Mouse (Mus musculus) limb, embryonic 14.5 days (tissue): ENCODE results near the gene Tmem116. TPM values are rescaled to one million over a fixed set of nuclear protein-coding genes. Genes with fewer than 3 reads are reported as not detected.

Source experiments
- ATAC-seq: fragments of 200-750 bp; cut with Nextera tagmentation; 2 replicates; pipeline ENCODE4 v1.8.0; 2017; ENCODE audit warnings: low read depth, moderate number of reproducible peaks, moderate TSS enrichment; ENCODE audit not compliant: low FRiP score
- DNase-seq: peaks from one replicate; pipeline ENCODE4 v3.0.0-alpha.2; 2015; ENCODE audit warnings: low spot score
- H3K27ac ChIP-seq: fragments of 300-500 bp; sonication (generic); replicated peaks from 2 replicates; pipeline ENCODE4 v1.5.1; 2014; ENCODE audit warnings: low read depth, mild to moderate bottlenecking, low read length, moderate library complexity, mixed read lengths
- H3K27me3 ChIP-seq: fragments of 300-500 bp; sonication (generic); 2 replicates; pipeline ENCODE4 v1.6.1; 2014; ENCODE audit warnings: low read length, mixed read lengths; ENCODE audit not compliant: control insufficient read depth, insufficient read depth
- H3K36me3 ChIP-seq: fragments of 300-500 bp; sonication (generic); 2 replicates; pipeline ENCODE4 v1.6.1; 2014; ENCODE audit warnings: mild to moderate bottlenecking, low read length, moderate library complexity, mixed read lengths; ENCODE audit not compliant: control insufficient read depth, insufficient read depth
- H3K4me1 ChIP-seq: fragments of 300-500 bp; sonication (generic); 2 replicates; pipeline ENCODE4 v1.6.1; 2014; ENCODE audit warnings: antibody characterized with exemption, low read length, mixed read lengths; ENCODE audit not compliant: control insufficient read depth, insufficient read depth
- H3K4me2 ChIP-seq: fragments of 300-500 bp; sonication (generic); replicated peaks from 2 replicates; pipeline ENCODE4 v1.6.1; 2014; ENCODE audit warnings: low read depth, mild to moderate bottlenecking, low read length, moderate library complexity; ENCODE audit not compliant: severe bottlenecking
- H3K4me3 ChIP-seq: fragments of 300-500 bp; sonication (generic); replicated peaks from 2 replicates; pipeline ENCODE4 v1.5.1; 2014; ENCODE audit warnings: low read length
- H3K9ac ChIP-seq: fragments of 300-500 bp; sonication (generic); 2 replicates; pipeline ENCODE4 v1.6.1; 2014; ENCODE audit warnings: mild to moderate bottlenecking, low read depth, low read length, moderate library complexity; ENCODE audit not compliant: severe bottlenecking
- H3K9me3 ChIP-seq: fragments of 300-500 bp; sonication (generic); 2 replicates; pipeline ENCODE4 v1.6.1; 2016; ENCODE audit warnings: low read length; ENCODE audit not compliant: control insufficient read depth
- POLR2A ChIP-seq: fragments of 200-500 bp; IDR thresholded peaks from 2 replicates; pipeline ENCODE4 v1.8.0; 2012; ENCODE audit warnings: inconsistent platforms, mild to moderate bottlenecking, moderate library complexity, borderline replicate concordance; ENCODE audit not compliant: insufficient read depth, insufficient read length; ENCODE audit errors: extremely low read depth
- WGBS: fragments of 180-500 bp; shearing (Covaris S2); extraction: QIAGEN DNeasy Blood & Tissue Kit; methylation state at CpG from one replicate; pipeline ENCODE4 v1.1.7; 2014; 5-methylcytosine and 5-hydroxymethylcytosine counted together
- polyA plus RNA-seq, 2 experiments: library from polyadenylated mRNA; depleted of rRNA in 1 of 2; stranded (reverse) in 1 of 2; unstranded in 1 of 2; fragments of >200 nt; fragmentation: Nextera tagmentation in 1 of 2; extraction: Ambion mirVana in 1 of 2; gene quantifications; 2 replicates each; pipeline versions ENCODE4 v1.2.1 to v1.2.3; 2012 to 2014

The Tmem116 gene
- 2.4 and 3.4 TPM in 2 replicates for polyA plus RNA-seq (2012; rRNA removed)
- 1.5 and 2.9 TPM in 2 replicates for polyA plus RNA-seq (2014; fragmentation: Nextera tagmentation; extraction: Ambion mirVana)

GRCm38 (mm10) chr5:121451644-121452025 is at the start of gene Tmem116:
TSS of gene Tmem116 (plus strand) at chr5:121451893.
- peaks cover 20% of the 10 kb centered on the region for H3K4me1 ChIP-seq
- peak within 1 kb of the TSS; percentile 97 for H3K4me3 ChIP-seq
- no peaks in the 10 kb centered on the region for H3K27me3 ChIP-seq
- H3K4me2 ChIP-seq = peak within 1 kb of the TSS; percentile 85
- peak within 1 kb of the TSS; percentile 94 for H3K9ac ChIP-seq
- under 1% methylated on average over 17 of the region's 17 CpGs for WGBS
- TF ChIP-seq POLR2A = no peak
- peaks cover 30% of the 10 kb centered on the region for H3K36me3 ChIP-seq
- H3K9me3 ChIP-seq = no peaks in the 10 kb centered on the region
- H3K27ac ChIP-seq = peak within 1 kb of the TSS; percentile 91
- DNase-seq = peak; percentile 51
- ATAC-seq = no peak

GRCm38 (mm10) chr5:121407856-121408255 is 43.8 kb upstream of the Tmem116 start:
- no peak overlapping the region for H3K4me3 ChIP-seq
- no peak overlapping the region for H3K9ac ChIP-seq
- H3K27ac ChIP-seq = no peak overlapping the region
- no peaks in the 10 kb centered on the region for H3K4me1 ChIP-seq
- no peaks in the 10 kb centered on the region for H3K27me3 ChIP-seq
- no peak for TF ChIP-seq POLR2A
- H3K36me3 ChIP-seq = peaks cover 52% of the 10 kb centered on the region
- no peaks in the 10 kb centered on the region for H3K9me3 ChIP-seq
- DNase-seq (no peak), ATAC-seq (no peak)
- H3K4me2 ChIP-seq = no peak overlapping the region
- 92% methylated on average over 8 of the region's 8 CpGs for WGBS

- no peak overlapping the region for H3K27ac ChIP-seq
- H3K4me1 ChIP-seq = no peaks in the 10 kb centered on the region
- no peak overlapping the region for H3K4me3 ChIP-seq
- WGBS = 89% methylated on average over 4 of the region's 4 CpGs
- H3K9me3 ChIP-seq = no peaks in the 10 kb centered on the region
- H3K27me3 ChIP-seq = no peaks in the 10 kb centered on the region
- TF ChIP-seq POLR2A = no peak
- ATAC-seq (no peak), DNase-seq (no peak)
- H3K9ac ChIP-seq = no peak overlapping the region
- peaks cover 78% of the 10 kb centered on the region for H3K36me3 ChIP-seq
- no peak overlapping the region for H3K4me2 ChIP-seq
Measured at GRCm38 (mm10) chr5:121410975-121411374, 40.7 kb upstream of the Tmem116 start.

- Histone ChIP-seq H3K9ac (no peak overlapping the region), H3K27me3 (no peaks in the 10 kb centered on the region), H3K36me3 (peaks cover 95% of the 10 kb centered on the region), H3K4me1 (no peaks in the 10 kb centered on the region), H3K27ac (no peak overlapping the region), H3K4me3 (no peak overlapping the region), H3K9me3 (no peaks in the 10 kb centered on the region), H3K4me2 (no peak overlapping the region)
- no peak for TF ChIP-seq POLR2A
- ATAC-seq (no peak), DNase-seq (no peak)
- WGBS = 90% methylated on average over 9 of the region's 9 CpGs
Measured at GRCm38 (mm10) chr5:121420721-121421120, 31.0 kb upstream of the Tmem116 start.

GRCm38 (mm10) chr5:121422787-121423186 is 28.9 kb upstream of the Tmem116 start:
- H3K4me3 ChIP-seq = no peak overlapping the region
- no peak overlapping the region for H3K4me2 ChIP-seq
- no peak overlapping the region for H3K9ac ChIP-seq
- ATAC-seq (no peak), DNase-seq (no peak)
- no peak for TF ChIP-seq POLR2A
- no peak overlapping the region for H3K27ac ChIP-seq
- no peaks in the 10 kb centered on the region for H3K4me1 ChIP-seq
- H3K27me3 ChIP-seq = no peaks in the 10 kb centered on the region
- 91% methylated on average over 6 of the region's 6 CpGs for WGBS
- H3K36me3 ChIP-seq = peaks cover 95% of the 10 kb centered on the region
- H3K9me3 ChIP-seq = no peaks in the 10 kb centered on the region

GRCm38 (mm10) chr5:121423297-121423696 is 28.4 kb upstream of the Tmem116 start:
- no peak for TF ChIP-seq POLR2A
- no peaks in the 10 kb centered on the region for H3K27me3 ChIP-seq
- H3K27ac ChIP-seq = no peak overlapping the region
- no peak overlapping the region for H3K4me3 ChIP-seq
- ATAC-seq (no peak), DNase-seq (no peak)
- H3K4me1 ChIP-seq = no peaks in the 10 kb centered on the region
- no peak overlapping the region for H3K4me2 ChIP-seq
- peaks cover 95% of the 10 kb centered on the region for H3K36me3 ChIP-seq
- H3K9ac ChIP-seq = no peak overlapping the region
- H3K9me3 ChIP-seq = no peaks in the 10 kb centered on the region
- 65% methylated on average over 10 of the region's 10 CpGs for WGBS
